Mouse (Mus musculus): ENCODE results near the gene Fam205c. TPM values are rescaled to one million over a fixed set of nuclear protein-coding genes. Genes with fewer than 3 reads are reported as not detected.

Fam205c gene
- not detected in 2 replicates for polyA plus RNA-seq (2012; rRNA removed)

- Histone ChIP-seq H3K27ac (ENCODE audit: control insufficient read depth, insufficient read depth, low read length) (no peak within 1 kb of the TSS), H3K4me1 (replicated peaks; ENCODE audit: control insufficient read depth, insufficient read depth, low read length) (no peaks in the 10 kb centered on the region), H3K36me3 (ENCODE audit: control insufficient read depth, insufficient read depth, low read length) (no peaks in the 10 kb centered on the region), H3K27me3 (ENCODE audit: control insufficient read depth, insufficient read depth, low read length) (no peaks in the 10 kb centered on the region), H3K4me3 (ENCODE audit: control insufficient read depth, insufficient read depth, low read length) (no peak within 1 kb of the TSS)
- TF ChIP-seq POLR2A (IDR thresholded peaks at IDR 0.05; ENCODE audit: control insufficient read depth, extremely low read depth, insufficient read depth, low read length, poor library complexity) (no peak), CTCF (IDR thresholded peaks at IDR 0.05; ENCODE audit: borderline replicate concordance, control insufficient read depth, extremely low read depth, insufficient read depth, low read length, poor library complexity) (no peak)
- WGBS: 92% methylated on average over 7 of the region's 7 CpGs
- DNase-seq: no peak
Observed at GRCm38 (mm10) chr4:42874134-42874533, at the start of gene Fam205c. TSS of gene Fam205c (minus strand) at chr4:42874234.

- TF ChIP-seq POLR2A (IDR thresholded peaks at IDR 0.05; ENCODE audit: control insufficient read depth, extremely low read depth, insufficient read depth, low read length, poor library complexity): no peak
- no peak for TF ChIP-seq CTCF (IDR thresholded peaks at IDR 0.05; ENCODE audit: borderline replicate concordance, control insufficient read depth, extremely low read depth, insufficient read depth, low read length, poor library complexity)
- Histone ChIP-seq H3K27ac (ENCODE audit: control insufficient read depth, insufficient read depth, low read length) (no peak overlapping the region), H3K27me3 (ENCODE audit: control insufficient read depth, insufficient read depth, low read length) (no peaks in the 10 kb centered on the region; the same call in 1 of the 2 replicates), H3K4me3 (ENCODE audit: control insufficient read depth, insufficient read depth, low read length) (no peak overlapping the region), H3K36me3 (ENCODE audit: control insufficient read depth, insufficient read depth, low read length) (no peaks in the 10 kb centered on the region), H3K4me1 (replicated peaks; ENCODE audit: control insufficient read depth, insufficient read depth, low read length) (peaks cover under 1% of the 10 kb centered on the region; the same call in 1 of the 2 replicates)
- 87% methylated on average over 8 of the region's 8 CpGs for WGBS
- DNase-seq: no peak
Observed at GRCm38 (mm10) chr4:42922461-42922860, 48.4 kb upstream of the Fam205c start.

GRCm38 (mm10) chr4:42922056-42922455 lies 48.0 kb upstream of the Fam205c start:
- Histone ChIP-seq H3K4me1 (replicated peaks; ENCODE audit: control insufficient read depth, insufficient read depth, low read length) (peaks cover 4% of the 10 kb centered on the region), H3K27ac (ENCODE audit: control insufficient read depth, insufficient read depth, low read length) (no peak overlapping the region), H3K27me3 (ENCODE audit: control insufficient read depth, insufficient read depth, low read length) (peaks cover 4% of the 10 kb centered on the region; the same call in 1 of the 2 replicates), H3K36me3 (ENCODE audit: control insufficient read depth, insufficient read depth, low read length) (no peaks in the 10 kb centered on the region), H3K4me3 (ENCODE audit: control insufficient read depth, insufficient read depth, low read length) (no peak overlapping the region)
- WGBS: 80% methylated on average over 6 of the region's 6 CpGs
- DNase-seq: no peak
- no peak for TF ChIP-seq CTCF (IDR thresholded peaks at IDR 0.05; ENCODE audit: borderline replicate concordance, control insufficient read depth, extremely low read depth, insufficient read depth, low read length, poor library complexity)
- TF ChIP-seq POLR2A (IDR thresholded peaks at IDR 0.05; ENCODE audit: control insufficient read depth, extremely low read depth, insufficient read depth, low read length, poor library complexity): no peak

GRCm38 (mm10) chr4:42921536-42921935 lies 47.5 kb upstream of the Fam205c start:
- H3K4me1 ChIP-seq (replicated peaks; ENCODE audit: control insufficient read depth, insufficient read depth, low read length): peaks cover 7% of the 10 kb centered on the region
- no peaks in the 10 kb centered on the region for H3K36me3 ChIP-seq (ENCODE audit: control insufficient read depth, insufficient read depth, low read length)
- H3K27me3 ChIP-seq (ENCODE audit: control insufficient read depth, insufficient read depth, low read length): peaks cover 4% of the 10 kb centered on the region; the same call in 1 of the 2 replicates
- 84% methylated on average over 2 of the region's 2 CpGs for WGBS
- H3K4me3 ChIP-seq (ENCODE audit: control insufficient read depth, insufficient read depth, low read length): no peak overlapping the region
- no peak for DNase-seq
- no peak overlapping the region for H3K27ac ChIP-seq (ENCODE audit: control insufficient read depth, insufficient read depth, low read length)
- TF ChIP-seq POLR2A (IDR thresholded peaks at IDR 0.05; ENCODE audit: control insufficient read depth, extremely low read depth, insufficient read depth, low read length, poor library complexity): no peak
- no peak for TF ChIP-seq CTCF (IDR thresholded peaks at IDR 0.05; ENCODE audit: borderline replicate concordance, control insufficient read depth, extremely low read depth, insufficient read depth, low read length, poor library complexity)

- H3K36me3 ChIP-seq (ENCODE audit: control insufficient read depth, insufficient read depth, low read length): no peaks in the 10 kb centered on the region
- WGBS: 77% methylated on average over 9 of the region's 9 CpGs
- TF ChIP-seq CTCF (IDR thresholded peaks at IDR 0.05; ENCODE audit: borderline replicate concordance, control insufficient read depth, extremely low read depth, insufficient read depth, low read length, poor library complexity) (no peak), POLR2A (IDR thresholded peaks at IDR 0.05; ENCODE audit: control insufficient read depth, extremely low read depth, insufficient read depth, low read length, poor library complexity) (no peak)
- H3K4me1 ChIP-seq (replicated peaks; ENCODE audit: control insufficient read depth, insufficient read depth, low read length): peaks cover 7% of the 10 kb centered on the region
- peaks cover 4% of the 10 kb centered on the region; the same call in 1 of the 2 replicates for H3K27me3 ChIP-seq (ENCODE audit: control insufficient read depth, insufficient read depth, low read length)
- H3K27ac ChIP-seq (ENCODE audit: control insufficient read depth, insufficient read depth, low read length): no peak overlapping the region
- H3K4me3 ChIP-seq (ENCODE audit: control insufficient read depth, insufficient read depth, low read length): no peak overlapping the region
- no peak for DNase-seq
Observed at GRCm38 (mm10) chr4:42920726-42921125, 46.7 kb upstream of the Fam205c start.

- Histone ChIP-seq H3K36me3 (ENCODE audit: control insufficient read depth, insufficient read depth, low read length) (no peaks in the 10 kb centered on the region), H3K27ac (ENCODE audit: control insufficient read depth, insufficient read depth, low read length) (no peak overlapping the region), H3K4me1 (replicated peaks; ENCODE audit: control insufficient read depth, insufficient read depth, low read length) (peaks cover 7% of the 10 kb centered on the region), H3K27me3 (ENCODE audit: control insufficient read depth, insufficient read depth, low read length) (peaks cover 4% of the 10 kb centered on the region; the same call in 1 of the 2 replicates), H3K4me3 (ENCODE audit: control insufficient read depth, insufficient read depth, low read length) (peak overlapping the region; percentile 25; the same call in 1 of the 2 replicates)
- TF ChIP-seq CTCF (IDR thresholded peaks at IDR 0.05; ENCODE audit: borderline replicate concordance, control insufficient read depth, extremely low read depth, insufficient read depth, low read length, poor library complexity) (no peak), POLR2A (IDR thresholded peaks at IDR 0.05; ENCODE audit: control insufficient read depth, extremely low read depth, insufficient read depth, low read length, poor library complexity) (no peak)
- WGBS: 5% methylated on average over 26 of the region's 26 CpGs
- DNase-seq: no peak
Observed at GRCm38 (mm10) chr4:42917402-42917774, 43.4 kb upstream of the Fam205c start.

Measured in thymus, adult 2 months (tissue).